Mouse (Mus musculus): ENCODE measurements around the gene Haao.

The Haao gene

DNA sequence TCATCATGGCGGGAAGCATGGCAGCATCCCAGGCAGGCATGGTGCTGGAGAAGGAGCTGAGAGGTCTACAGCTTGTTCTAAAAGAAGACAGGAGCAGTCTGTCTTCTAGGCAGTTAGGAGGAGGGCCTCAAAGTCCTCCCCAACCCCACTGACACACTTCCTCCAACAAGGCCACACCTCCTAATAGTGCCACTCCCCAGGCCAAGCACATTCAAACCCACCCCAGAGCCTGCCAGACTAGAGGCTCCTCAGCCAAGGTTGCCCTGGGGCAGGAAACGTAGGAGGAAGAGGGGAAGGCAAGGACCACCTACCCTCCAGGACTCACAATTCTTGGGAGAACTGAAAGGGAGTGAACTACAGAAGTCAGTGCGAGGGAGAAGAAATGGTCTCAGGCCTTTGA, at the start of gene Haao:
Haao (minus strand) TSS at position 149 of the 400 bp plus-strand sequence.
- peak; percentile 90 for DNase-seq

DNA sequence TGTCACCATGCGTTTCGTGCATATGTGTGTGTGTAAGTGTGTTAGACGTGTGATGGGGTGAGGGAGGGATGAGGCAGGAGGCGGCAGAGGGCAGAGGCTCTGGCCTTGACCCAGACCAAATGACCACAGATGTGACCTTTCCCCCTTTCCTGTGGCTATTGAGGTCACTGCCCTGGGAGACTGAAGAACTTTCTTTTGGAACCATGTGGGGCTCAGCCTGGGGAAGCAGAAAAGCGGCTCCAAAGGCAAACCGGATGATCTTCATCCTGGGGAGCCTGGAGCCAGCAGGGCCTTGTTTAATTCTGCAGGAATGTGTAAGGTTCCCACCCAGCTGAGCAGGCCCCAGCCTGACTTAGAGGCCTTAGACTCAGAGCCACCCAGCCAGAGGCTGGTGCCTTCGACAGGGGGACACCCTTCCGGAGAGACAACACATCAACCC, 49.6 kb upstream of the Haao start:
- DNase-seq: peak; percentile 97

DNA sequence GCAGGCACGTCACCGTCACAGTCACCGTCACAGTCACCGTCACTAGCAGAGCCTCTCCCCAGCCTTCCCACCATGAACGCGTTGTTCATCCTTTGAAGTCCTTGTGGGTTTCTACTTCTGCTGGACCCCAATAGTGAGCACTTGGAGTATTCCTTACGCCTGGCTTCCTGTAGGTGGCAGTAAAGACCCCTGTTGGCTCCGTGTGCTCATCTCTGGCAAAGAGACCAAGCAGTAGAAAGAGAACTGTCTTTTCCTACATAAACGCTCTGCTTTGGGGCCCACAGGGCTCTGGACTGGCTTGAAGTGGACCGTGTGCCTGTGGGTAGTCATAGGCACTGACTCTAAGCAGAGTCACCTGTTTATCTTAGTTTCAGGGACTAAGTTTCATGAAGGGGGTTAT, 49.0 kb upstream of the Haao start:
- no peak for DNase-seq

DNA sequence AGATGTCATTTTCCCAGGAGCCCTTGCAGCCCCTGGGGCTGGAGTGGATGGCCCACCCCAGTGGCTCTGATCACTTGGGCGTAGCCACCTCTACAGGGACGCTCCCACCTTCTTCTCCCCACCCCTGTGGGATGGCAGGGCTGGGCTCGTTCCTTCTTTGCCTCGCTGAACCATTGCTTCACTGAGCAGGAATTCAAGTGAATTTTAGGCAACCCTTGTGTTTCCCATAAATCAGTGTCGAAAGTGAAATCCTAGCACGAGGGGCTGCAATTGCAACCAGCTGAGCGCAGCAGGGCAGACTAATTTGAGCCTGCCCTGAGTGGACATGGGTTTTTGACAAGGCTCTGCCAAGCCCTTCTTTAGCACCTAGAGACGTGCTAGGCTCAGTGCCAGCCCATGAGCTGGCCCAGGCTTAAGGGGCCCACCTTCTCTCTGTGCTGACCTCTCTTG, 47.6 kb upstream of the Haao start:
- DNase-seq: peak; percentile 97

DNA sequence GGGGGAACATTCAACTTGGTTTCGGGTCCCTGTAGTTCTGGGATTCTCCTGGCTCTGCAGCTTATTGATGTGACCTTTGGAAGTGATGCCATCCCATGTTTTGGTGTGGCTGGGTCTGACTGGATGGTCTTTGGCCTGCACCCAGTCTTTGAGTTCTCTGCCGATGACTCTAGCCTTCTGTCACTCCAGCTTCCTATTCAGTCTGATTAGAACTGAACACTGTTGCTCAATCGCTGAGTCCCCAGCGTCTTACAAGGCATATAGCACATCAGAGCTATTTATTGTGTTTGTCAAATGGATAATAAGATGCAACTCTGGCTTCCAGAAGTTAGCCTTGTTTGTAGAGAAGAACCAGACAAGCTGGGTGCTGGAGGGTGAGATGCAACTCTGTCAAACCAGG, 45.4 kb upstream of the Haao start:
- no peak for DNase-seq

DNA sequence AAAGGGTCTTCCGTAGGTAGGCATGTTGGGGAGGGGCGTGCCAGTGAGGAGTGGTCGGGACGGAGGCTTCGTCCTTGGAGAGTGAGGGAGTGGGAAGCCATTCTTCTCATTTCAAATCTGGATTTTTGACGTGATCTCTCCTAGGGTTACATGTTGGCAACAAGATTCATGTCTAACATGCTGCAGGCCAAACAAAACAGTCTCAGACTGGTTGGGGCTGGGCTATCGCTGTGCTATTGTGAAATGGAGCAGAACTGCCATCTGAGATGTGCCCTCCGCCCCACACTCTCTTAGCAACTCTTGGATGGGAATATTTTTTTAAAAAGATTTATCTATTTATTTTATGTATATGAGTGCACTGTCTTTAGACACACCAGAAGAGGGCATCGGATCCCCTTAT, 44.1 kb upstream of the Haao start:
- no peak for DNase-seq

DNA sequence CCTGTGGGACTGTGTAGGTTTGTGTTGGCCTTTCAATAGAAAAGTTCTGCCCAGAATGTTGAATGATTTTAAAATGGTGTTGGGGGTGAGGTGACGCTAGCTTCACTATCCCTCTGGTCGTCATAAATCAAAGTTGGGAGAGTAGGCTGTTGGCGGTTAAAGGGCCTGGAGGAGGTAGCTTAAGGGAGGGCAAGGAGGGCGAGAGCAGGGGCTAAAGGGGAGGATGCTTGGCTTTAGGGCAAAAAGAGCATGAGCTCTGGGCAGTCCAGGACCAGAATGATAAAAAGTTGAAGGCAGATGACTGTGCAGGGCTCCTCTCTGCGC, 42.6 kb upstream of the Haao start:
- DNase-seq: peak; percentile 96

DNA sequence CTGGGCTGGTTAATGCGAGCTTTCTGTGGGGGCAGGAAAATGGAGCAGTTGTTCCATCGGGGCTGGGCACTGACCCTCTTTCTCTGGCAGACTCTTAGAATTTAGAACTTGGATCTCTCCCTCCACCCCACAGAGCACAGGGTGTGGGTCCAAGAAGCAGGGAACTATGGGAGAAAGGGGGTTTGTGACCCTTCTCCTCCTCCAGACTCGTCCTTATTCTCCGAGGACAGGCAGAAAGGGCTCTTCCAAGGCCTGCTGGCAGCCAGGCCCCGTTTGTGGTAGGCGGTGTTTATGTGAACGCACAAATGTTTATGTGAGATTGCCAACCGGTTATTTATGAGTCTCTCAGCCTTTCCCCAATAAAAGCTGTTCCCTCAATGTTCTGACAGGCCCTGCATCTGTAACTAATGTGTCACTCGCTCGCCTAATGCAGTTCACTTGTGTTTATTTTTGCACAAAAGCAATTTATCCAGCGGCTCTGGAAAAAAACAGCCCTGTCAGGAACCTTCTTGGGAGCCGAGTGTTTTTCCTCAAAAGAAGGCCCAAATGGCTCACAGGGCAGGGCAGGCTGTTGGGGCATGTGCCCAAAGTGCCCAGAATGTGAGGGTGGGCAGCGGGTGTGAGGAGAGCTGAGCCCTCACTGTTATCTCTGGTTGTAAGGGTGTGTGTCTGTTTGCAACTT, 42.1 kb upstream of the Haao start:
- peak; percentile 97 for DNase-seq

DNA sequence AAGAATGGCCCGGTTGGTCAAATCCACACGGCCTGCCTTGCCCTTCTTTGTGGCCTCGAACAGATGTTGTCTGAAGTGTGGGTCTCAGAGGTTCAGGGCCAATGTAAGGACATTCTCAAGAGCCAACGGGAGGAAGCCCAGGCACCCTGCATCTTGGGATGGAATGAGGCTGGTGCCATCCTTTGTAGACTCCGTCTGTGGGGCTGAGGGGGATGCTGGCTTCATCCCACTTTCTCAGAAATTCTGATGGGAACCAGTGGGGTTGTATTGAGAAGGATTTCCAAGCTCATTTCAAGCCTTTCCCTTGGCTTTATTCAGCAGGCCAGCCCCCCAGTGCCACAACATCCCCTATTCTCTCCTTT, 41.5 kb upstream of the Haao start:
- DNase-seq: no peak

DNA sequence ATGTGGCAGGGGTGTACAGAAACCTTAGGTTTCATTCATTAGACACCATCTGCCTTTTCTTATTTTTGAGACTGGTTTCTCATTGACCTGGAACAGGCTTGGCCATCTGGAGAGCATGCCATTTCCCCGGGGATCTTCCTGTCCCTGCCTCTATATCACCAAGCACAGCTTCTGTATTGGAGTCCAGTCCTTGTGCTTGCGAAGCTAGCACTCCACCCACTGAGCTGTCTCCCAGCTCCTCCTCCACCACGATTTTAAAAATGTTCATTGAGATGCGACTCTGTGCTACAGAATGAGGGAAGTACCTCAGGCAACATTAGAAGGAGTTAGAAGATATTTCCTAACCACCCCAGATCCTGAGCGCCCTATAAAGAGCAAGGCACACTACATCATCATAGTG, 39.5 kb upstream of the Haao start:
- no peak for DNase-seq

DNA sequence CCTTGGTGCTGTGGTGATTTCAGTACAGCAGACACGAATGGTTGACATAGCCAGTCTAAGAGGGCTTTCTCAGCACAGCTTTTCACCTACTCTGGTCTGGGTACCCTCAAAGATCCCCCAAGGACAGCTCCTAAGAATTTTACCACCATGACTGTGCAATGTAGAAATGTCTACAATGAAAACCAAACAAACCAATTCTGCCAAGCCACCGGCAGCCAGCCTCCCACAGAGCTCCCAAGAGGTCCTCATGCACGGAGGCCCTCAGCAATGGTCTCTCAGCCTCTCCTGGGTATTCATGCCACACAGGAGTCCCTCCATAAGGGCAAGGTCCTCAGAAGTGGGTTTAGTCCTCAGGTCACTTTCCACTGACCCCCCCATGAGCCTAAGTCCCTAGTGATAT, 38.6 kb upstream of the Haao start:
- no peak for DNase-seq

DNA sequence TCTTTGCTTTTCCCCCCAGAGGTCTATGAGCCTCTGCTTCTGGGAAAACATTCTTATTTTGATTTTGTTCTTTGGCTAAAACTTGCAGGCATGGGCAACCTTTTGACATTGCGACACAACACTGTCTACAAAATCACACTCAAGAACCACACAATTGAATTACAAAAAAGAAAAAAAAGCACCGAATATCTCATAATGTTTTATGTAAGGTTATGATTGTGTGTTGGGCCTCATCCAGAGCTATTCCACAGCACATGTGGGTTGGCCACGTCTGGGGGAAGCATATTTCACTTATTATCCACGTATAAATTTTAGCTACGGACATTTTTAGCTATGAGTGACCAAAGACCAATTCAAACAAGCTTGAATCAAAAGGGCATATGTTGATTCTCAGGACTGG, 38.0 kb upstream of the Haao start:
- no peak for DNase-seq

DNA sequence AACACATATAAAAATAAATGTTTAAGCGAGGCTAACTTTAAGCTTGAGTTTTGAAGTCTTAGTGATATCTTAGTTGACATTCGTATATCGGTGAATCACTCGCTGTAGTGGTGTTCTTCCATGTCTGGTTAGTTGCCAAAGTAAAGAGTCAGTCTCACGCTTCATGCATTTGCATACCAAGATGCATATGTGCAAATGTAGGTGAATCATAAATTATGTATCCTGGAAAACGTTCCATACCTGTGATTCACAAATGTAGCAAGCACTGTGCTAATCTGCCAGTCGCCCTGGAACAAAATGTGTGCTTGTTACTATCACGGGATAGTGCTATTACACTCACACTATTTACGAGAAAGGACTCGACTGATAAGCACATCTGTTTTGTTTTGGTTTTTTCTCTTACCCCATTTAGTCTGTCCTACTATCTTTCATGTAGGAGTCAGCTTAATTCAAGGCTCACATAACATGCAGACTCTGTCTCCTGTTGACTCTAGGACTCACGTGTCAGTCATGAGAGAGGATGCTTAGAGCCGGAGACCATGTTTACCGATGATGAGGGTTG, 37.3 kb upstream of the Haao start:
- no peak for DNase-seq

DNA sequence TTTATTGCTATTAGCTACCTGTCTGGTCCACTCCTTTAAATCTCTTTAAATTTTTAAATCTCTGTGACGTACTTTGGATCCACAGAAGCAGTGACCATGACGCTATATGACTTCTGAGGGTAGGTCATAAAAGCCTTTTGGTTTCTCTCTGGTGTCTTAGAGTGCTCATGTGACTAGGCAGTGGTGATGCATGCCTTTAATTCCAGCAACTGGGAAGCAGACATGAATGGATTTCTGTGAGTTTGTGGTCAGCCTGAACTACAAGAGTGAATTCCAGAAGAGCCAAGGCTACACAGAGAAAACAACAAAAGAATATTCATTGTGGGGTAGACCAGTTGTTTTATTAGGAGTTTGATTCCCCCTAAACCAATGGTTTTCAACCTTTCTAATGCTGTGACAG, 35.0 kb upstream of the Haao start:
- DNase-seq: no peak

DNA sequence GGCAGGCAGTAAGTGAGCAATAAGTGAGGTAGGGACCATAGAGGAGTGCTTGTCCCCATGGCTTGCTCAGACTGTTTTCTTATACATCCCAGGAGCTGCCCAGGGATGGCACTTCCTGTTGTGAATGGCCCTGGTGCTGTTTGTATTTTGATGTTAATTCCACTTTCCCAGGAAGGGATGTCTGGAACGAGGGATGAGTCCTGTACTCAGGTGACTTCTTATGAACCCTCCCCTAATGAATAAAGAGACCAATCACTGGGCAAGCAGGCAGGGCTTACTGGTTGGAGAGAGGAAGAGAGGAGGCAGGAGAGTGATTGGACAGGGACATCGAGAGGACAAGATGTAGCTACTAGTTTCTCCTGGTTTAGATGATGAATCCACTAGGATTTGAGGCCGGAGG, 33.3 kb upstream of the Haao start:
- no peak for DNase-seq

DNA sequence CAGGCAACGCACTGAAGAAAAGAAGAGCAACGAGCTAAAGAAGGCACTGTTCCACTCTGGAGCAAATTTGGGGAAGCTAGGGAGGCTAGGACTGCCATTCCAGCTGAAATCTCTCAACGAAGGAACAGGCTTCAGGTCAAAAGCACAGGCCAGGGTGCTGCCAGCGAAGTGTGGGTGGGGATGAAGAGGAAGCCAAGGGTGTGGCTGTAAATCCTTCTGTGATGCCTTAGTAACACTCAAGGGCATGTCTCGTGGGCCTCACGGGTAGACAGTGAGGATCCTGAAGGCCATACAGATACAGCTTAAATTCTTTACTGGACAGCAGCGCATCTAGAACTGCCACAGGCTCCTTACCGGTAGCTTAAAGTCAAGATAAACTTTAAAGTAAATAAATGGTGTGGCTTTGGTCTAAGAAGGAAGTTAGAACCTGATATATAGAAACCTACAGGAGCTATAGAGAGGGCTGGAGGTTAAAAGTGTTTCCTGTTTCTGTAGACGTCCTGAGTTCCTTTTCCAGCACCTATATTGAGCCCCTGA, 32.5 kb upstream of the Haao start:
- DNase-seq: no peak

DNA sequence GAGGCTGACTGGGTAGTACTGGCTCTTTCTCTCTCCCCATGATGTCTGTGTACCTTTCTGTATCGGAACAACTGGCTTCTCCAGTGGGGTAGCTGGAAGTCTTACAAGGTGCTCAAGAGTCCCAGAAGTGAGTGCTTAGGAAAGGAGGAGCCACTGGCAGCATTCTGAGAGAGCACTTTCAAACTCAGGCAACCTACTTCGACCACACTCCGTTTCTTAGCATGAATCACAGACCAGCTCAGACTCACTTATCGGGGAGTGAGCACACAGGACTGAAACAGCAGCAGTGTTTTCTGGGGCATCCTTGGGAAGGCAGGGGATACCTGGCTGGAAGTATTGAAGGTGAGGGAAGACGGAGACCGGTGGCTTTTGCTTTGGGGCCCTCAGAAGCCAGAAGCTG, 31.9 kb upstream of the Haao start:
- DNase-seq: no peak

DNA sequence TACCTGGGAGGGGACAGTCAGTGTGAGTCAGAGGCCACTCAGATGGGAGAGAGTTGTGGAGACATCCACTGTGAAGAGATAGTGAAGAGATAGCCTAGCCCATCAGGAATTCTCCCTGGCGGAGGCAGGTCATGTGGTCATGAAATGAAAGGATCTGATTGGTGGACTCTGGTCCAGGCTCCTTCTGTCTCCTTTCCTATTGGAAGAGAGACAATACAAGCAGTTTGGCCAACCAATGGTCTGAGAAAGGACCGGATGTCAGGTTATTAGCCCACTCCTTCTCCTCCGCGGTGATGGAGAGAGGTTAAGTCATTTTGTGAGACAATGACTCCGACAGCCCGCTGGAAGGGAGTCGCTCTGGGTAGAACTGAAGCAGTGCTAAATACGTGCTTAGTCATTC, 26.8 kb upstream of the Haao start:
- DNase-seq: peak; percentile 93

DNA sequence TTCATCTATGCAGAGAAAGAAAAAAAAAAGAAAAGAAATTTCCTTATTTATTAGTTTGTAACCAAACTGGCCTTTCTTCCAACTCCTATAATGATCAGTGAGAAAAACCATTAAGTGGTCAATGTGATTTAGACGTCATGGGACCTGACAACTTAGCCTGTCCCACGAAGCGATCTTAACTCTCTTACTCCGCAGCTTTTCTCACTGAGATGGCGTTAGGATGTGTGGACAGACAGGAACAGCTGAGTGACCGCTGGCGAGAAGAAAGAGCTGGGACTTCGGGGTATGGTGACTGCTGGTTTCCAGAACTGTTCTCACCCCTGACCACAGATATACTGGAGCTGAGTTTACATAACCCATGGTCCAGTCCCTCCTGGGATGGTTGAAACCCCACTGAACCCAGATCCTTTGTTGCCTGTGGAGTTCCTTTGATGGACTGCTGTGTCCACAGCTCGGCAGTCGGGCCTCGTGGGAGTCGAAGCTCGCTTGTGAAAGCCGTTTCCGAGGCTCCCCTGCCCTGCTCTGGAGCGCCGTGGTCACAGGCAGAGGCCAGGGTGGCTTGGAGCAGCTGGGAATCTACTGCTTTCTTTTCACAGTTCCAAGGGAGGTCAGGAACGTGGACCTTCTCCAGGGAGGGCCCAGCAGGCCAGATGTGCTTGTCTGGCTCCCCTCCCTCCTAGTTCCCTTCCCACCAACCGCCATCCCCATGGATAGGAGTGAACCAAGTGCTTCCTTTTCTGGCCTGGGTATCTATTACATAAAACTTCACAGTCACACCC, 25.8 kb upstream of the Haao start:
- DNase-seq: peak; percentile 99

DNA sequence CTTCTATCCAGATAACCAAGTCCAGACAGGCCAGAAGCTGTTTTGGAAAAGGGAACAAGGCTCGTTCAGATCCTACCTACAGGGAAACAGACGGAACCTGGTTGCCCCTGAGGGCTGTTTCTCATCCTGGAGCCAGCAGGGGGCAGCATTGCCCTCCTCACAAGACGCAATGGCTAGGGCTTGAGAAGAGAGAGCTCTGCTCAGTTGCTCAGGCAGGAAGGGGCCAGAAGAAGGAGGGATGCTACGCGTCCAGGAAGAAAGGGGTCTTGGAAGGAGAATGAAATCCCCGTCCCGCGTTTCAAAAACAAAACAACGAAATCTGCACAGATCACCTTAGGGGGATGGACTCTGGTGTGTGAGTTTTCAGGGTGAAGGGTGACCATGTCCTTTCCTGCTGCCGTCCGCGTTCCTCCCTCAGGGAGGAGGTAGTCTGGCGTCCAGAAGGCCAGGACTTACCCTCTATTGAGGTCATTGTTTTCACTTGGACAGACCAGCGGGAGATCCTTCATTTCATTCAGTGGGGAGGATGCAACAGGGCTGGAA, 25.1 kb upstream of the Haao start:
- DNase-seq: peak; percentile 98

DNA sequence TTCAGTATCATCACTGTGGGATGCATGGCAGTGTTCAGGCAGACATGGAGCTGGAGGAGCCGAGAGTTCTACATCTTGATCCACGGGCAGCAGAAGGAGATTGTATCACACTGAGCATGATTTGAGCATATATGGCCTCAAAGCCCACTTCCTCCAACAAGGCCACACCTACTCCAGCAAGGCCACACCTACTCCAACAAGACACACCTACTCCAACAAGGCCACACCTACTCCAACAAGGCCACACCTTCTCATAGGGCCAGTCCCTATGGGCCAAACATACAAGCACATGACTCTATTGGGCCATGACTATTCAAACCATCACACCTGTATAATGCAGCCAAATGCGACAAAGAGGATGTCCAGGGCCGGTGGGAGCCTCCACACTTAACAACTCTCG, 23.6 kb upstream of the Haao start:
- no peak for DNase-seq

DNA sequence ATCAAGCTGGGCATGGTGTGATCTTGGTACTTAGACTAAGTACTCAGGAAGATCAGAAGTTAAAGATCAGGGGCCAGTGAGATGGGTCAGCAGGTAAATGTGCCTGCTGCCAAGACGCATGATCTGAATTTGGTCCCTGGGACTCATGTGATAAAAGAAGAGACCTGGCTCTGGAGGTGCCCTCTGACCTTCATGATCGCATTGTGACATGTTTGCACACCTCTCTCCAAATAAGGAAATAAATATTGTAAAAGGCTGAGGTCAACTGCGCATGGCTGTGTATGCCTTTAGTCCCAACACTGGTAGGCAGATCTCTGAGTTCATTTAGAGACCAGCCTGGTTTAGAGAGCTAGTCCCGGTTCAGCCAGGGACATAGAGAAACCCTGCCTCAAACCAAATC, 22.6 kb upstream of the Haao start:
- DNase-seq: no peak

DNA sequence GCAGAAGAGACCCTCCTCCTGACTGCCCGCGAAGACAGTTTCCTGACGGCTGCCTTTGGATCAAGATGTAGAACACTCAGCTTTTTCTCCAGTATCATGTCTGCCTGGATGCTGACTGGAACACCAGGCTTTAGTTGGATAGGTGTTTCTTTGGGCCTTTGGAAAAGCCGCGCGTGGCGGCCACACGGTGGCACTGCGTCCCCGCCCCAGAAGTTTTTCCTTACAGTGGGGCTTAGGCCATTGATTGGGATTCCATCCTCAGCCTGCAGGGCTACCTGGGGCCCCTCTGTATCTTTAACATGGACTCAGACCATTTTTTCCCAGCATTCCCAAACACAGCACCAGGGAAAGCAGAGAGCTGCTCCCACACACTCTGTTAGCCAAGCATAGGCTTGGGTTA, 18.8 kb upstream of the Haao start:
- DNase-seq: no peak

DNA sequence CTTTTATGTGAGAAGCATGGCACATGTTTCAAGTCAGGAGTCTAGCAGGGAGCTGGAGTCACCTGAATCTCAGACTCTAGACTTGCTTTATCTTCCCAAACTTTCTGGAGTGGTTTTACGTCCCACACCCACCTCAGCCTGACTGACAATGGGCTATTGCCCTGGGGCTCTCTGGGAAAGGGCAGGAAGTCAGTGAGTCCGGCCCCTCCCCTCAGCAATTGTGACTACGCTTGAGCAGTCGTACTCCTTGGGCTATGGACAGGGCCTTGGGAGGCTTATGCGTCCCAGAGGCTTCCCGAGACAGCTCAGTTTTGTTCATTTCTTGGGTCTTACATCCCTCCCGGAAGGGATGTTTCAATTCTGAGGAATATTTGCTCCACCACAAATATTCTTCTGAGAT, 17.6 kb upstream of the Haao start:
- no peak for DNase-seq
